Mouse (Mus musculus) MEL (cell line): ENCODE data around the gene Fbxo10.

Experiments
- CTCF ChIP-seq, 3 experiments: IDR thresholded peaks in 2 of 3; conservative IDR thresholded peaks in 1 of 3; 2 replicates each; pipeline ENCODE4 v1.5.1; 2011 to 2012; ENCODE audit warnings: low read length in 3 of 3, low read depth in 2 of 3, mild to moderate bottlenecking in 2 of 3, improper control_type of control experiment in 1 of 3, inconsistent platforms in 1 of 3, mixed read lengths in 1 of 3, moderate library complexity in 1 of 3; ENCODE audit not compliant: control insufficient read depth in 1 of 3, insufficient read depth in 1 of 3, poor library complexity in 1 of 3, severe bottlenecking in 1 of 3
- NRF1 ChIP-seq: IDR thresholded peaks from 2 replicates; pipeline ENCODE4 v1.6.1; 2014; ENCODE audit warnings: low read depth, mild to moderate bottlenecking, inconsistent platforms, low read length, improper control_type of control experiment, moderate library complexity; ENCODE audit not compliant: poor library complexity, insufficient read depth, severe bottlenecking
- POLR2A ChIP-seq, 2 experiments: IDR thresholded peaks; 2 replicates each; pipeline ENCODE4 v1.6.1; 2011 to 2012; ENCODE audit warnings: low read length in 2 of 2, mild to moderate bottlenecking in 2 of 2, control low read depth in 1 of 2, improper control_type of control experiment in 1 of 2, low read depth in 1 of 2, moderate library complexity in 1 of 2; ENCODE audit not compliant: control insufficient read depth in 1 of 2, insufficient read depth in 1 of 2, poor library complexity in 1 of 2
- RAD21 ChIP-seq: IDR thresholded peaks from 2 replicates; pipeline ENCODE4 v1.6.1; 2011; ENCODE audit warnings: mild to moderate bottlenecking, low read depth, low read length, improper control_type of control experiment
- SIN3A ChIP-seq: IDR thresholded peaks from 2 replicates; pipeline ENCODE4 v1.6.1; 2012; ENCODE audit warnings: low read length, improper control_type of control experiment, inconsistent platforms
- USF1 ChIP-seq: IDR thresholded peaks from 2 replicates; pipeline ENCODE4 v1.6.1; 2014; ENCODE audit warnings: low read depth, mild to moderate bottlenecking, inconsistent platforms, low read length, improper control_type of control experiment, moderate library complexity

- TF ChIP-seq SIN3A (no peak), CTCF (IDR thresholded peaks at IDR 0.05 in 2 of 3, conservative IDR thresholded peaks at IDR 0.05 in 1 of 3; ENCODE audit: control insufficient read depth in 1 of 3, insufficient read depth in 1 of 3, low read depth in 2 of 3, low read length in 3 of 3, poor library complexity in 1 of 3, severe bottlenecking in 1 of 3) (no peak), USF1 (no peak), NRF1 (no peak), RAD21 (no peak), POLR2A (IDR thresholded peaks at IDR 0.05; ENCODE audit: control insufficient read depth in 1 of 2, insufficient read depth in 1 of 2, low read depth in 1 of 2, low read length in 2 of 2, poor library complexity in 1 of 2) (no peak)
Measured at GRCm38 (mm10) chr4:44990560-44990959, 93.8 kb downstream of the Fbxo10 start.
